Mouse (Mus musculus) thymus, postnatal 0 days (tissue): ENCODE data around the gene Rbfox1. TPM values are rescaled to one million over a fixed set of nuclear protein-coding genes. Genes with fewer than 3 reads are reported as not detected.
A peak's percentile ranks its signal among the peaks of the same experiment; 100 is the strongest.

Source experiments
- DNase-seq: peaks from one replicate; pipeline ENCODE4 v3.0.0-alpha.2; 2015; ENCODE audit warnings: low spot score
- polyA plus RNA-seq: library from polyadenylated mRNA; unstranded; fragments of >200 nt; fragmentation: Nextera tagmentation; extraction: Ambion mirVana; gene quantifications from 2 replicates; pipeline ENCODE4 v1.2.1, GENCODE M21; 2015

Gene Rbfox1
- polyA plus RNA-seq, 1 experiment from 2014 or later, result 3.2 TPM

DNA sequence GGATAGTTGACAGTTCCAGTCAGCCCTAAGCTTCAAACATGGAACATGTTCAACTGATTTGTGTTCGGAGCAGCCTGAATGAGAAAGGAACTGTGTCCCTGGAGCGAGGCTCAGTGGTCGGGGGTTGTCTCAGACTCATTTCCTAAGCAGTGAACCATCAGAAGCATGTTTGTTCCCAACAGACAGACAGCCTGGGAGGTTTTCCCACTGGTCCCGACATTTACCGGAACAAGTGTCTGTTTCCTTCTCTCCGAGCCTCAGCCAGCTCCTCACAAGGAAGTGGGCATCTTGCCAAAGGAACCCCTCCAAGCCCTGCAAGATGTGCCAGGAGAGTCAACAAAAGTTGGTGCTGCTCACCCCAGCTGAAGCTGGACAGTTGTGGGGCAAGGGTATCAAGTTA, 1022.4 kb downstream of the Rbfox1 start:
- DNase-seq, result no peak

DNA sequence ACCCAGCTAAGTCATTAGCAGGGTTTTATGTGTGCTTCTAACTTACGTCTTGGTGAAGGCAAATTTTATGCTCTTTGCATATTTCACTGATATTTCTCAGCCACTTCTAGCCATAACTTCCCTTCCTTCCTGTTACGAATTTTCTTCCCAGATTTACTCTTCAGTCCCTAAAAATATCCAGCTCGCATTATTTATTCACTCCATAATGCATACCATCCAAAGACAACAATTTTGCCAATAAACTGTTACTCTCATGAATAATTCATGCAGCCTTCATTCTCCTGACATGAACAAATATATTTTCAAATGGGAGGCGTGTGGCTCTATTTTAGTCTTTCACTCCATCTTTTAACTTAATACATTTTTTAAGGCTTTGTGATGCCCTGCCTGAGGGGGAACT, 1029.4 kb downstream of the Rbfox1 start:
- DNase-seq, result no peak

DNA sequence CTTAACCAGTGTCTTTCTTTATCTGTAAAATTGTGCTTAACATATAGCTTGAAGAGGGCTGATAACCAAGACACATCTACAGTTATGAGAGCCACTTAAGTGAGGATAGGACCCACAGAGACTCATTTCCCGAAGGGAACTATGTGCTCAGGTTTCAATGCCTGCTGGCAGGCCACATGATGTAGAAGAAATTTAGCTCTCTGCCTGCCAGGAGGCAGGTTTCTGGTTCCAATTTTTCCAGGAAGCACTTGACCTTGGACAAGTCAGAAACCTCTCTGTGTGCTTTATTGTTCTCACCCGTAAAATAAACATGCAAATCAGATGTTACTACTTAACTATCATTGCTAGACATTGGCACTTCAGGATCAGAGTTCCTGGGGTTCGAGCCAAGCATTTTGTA, 1033.5 kb downstream of the Rbfox1 start:
- DNase-seq, result no peak

DNA sequence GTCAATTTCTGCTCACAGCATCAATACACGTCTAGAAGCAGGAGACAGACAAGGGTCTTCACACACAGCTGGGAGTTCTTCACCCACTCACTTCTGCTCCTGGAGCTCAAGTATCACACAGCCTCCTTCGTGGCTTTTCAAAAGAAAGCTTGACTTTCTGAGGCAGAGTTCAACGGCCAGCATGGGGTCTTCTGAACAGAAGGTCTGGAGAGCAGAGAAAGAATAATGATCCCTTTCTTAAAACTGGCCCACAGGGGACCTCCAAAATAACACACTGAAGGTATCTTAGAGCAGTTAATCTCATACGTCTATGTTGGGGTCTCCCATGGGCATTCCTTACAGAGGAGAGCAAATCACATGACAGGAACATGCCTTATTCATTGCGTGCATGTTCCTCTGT, 1034.5 kb downstream of the Rbfox1 start:
- no peak for DNase-seq

DNA sequence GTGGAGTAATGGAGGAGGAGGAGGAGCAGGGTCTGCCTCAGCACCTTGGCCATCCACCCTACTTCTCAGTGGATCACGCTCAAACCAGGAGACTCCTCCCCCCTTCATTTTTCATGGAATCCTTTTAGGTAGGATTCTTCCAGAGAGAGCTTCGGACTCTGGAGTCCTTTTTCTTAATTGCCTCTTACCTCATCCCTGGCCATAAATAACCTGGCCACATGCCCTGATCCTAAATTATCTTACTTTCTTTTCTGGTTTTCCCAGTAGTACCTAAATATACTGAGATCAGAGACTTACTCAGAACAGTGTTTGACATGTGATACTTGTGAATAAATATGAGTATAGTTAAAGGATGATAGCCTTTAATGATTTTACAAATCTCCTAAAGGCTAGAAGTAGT, 1042.5 kb downstream of the Rbfox1 start:
- DNase-seq, result no peak

DNA sequence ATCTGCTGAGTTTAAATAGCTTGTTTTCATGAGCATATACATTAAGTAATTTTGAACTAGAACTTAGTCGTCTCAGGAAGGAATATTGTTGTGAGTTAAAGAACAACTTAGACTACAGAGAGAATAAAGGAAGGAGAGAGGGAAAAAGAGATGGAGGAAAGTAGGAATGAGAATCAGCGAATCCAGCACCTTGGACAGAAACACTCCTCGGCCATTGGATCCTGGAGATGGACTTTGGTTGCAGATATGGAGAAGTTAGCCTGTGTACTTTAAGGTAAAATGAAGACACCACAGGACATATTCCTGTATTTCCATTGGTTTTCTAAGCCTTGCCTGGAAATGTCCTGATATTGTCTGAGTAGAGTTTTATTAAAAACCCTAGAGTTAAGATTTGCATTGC, 1045.6 kb downstream of the Rbfox1 start:
- no peak for DNase-seq

DNA sequence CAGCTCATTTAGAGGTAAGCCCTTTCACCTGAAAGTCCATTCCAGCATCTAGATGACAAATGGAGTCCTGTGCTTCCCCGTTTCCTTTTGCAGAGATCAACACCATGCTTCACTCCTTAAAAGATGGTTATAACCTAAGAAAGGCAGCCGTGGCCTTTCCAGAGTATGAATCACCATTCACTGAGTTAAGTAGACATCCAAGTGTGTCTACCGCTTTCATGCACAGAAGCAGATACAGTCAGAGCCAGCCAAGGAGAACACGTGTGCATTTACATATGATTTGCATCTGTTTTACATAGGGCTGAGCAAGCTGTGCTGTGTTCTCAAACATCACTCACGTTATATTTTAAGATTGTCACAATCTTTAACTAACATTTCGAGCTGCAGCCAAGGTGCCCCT, 1061.0 kb downstream of the Rbfox1 start:
- DNase-seq, result no peak

DNA sequence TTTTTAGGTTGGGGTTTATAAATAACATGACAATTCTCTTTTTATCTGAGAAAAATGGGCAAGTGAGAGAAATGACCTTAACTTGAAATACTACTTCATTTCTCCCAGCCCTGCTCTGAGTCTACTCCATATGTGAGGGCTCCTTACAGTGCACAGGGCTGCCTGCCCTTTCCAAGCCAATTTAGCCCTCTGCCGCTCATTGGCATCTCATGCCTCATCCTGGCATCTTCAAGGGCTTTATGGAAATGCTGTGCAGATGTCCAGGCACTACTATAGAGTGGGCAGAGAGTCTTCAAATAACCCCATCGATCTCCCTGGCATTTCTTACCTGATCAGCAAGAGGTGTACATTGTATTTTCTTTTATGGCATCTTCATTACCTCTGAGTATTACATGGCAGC, 1064.5 kb downstream of the Rbfox1 start:
- no peak for DNase-seq

DNA sequence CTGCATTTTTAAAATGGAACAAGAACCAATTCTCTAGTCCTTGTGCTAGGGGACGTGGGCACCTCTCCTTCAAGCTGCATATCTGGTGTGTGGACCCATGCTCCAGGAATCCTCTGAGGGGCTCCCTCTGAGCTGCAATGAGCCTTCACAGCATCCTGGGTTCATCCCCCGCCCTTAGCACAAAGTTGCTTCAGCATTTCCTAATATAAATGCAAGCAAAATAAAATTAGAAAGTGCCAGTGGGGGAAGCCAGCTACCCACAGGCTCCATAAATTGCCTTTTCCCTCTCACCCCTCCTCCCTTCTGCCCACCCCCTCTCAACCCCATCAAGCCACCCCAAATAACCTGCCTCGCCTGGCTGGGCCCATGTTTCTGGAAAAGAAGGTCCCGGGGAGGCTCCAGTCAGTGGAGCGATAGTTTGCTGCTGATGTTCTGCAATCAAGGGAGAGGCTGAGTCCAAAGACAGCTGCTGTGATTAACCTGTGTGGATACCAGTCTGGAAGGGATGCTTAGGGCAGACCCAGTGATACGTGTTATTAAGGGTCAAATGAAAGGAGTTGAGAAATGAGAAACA, 1070.0 kb downstream of the Rbfox1 start:
- DNase-seq, result no peak

DNA sequence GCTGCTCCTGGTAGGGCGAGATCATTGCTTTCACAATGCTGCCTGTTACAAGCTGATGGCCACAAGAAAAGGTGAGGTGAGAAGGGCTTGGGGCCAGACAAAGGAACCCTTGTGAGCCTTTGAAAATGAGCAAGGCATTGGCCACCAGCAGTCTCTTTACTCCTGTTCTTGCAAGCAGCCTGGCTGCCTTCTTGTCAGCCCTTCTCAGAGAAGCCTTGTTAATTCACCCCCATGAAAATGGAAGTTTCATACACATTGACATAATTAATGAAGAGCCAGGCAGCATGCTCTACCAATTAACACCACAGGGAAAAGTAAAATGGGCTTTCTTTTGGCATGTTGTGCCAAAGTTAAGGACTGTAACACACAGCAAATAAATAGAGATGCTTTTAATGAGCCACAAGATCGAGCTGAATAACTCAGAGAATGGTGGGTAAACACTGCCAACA, 1076.8 kb downstream of the Rbfox1 start:
- no peak for DNase-seq

DNA sequence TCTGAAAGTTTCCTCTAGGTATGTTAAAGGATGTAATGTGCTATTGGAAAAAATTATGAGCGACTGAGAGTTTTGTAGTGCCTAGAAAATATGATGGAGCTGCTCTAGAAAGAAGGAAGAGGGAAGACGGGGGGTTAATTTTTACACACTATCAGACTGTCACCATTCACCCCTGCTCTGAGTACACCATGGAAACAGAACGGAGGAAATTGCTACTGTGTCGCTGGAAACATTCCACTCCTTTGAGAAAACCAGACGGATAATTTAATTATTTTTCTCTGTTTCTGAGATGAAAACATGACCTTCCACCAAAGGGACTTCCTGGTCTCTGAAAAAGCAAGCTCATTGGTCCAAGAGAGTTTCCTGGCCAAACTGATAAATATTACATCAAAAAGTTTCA, 1077.4 kb downstream of the Rbfox1 start:
- no peak for DNase-seq

DNA sequence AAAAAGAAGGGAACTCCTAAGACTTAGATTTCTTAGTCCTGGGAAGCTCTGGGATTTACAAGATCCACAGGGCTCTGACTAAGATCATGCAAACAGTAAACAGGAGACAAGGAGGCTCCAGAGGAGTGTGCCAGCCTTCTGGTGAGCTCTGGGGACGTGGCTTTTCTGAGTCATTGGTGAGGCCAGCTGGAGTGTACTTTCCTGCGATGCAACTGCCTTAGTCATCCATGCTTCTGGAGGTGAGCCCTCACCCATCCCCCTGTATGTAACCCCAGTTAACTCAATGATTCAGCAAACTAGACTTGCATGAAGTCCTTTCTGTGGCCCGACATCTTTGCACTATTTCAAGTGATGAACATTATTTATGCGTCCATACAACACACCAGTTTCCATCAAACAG, 1078.4 kb downstream of the Rbfox1 start:
- no peak for DNase-seq

DNA sequence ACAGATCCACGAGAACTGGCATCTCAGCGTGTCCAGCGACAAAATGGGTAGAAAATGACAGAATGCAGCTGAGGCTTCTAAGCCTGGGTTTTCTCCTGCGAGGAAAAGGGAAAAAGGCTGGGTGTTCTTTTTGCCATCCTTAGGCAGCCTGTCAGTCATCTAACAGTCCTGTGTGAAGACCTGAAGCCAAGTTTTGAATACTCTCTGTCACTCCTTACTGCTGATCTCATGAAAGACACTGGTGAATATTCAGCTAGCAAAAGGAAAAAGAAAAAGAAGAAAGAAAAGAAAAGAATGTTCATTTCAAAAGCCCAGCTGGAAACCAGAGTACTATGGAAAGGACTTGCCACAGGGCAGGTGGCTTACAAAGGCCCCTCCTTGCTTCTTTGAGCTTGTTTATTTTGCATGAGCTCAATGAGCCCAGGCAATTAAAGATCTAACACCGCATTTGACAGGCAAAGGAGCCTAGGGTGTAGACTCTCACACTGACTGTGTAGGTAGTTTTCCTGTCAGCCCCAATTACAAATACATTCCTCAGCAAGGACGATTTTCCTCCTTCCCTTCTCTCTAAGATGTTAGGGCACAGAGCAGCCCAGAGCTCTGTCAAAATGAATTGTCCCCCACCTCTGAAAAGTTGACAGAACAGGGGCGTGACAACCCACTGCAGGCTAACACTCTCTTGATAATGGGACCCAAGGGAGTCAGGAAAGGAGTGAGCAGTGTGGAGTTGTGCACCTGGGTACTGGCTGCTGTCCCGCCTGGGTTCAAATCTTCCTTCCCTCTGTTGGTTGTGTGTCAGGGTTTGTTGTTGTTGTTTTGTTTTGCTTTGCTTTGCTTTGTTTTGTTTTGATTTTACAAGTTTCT, 1079.8 kb downstream of the Rbfox1 start:
- DNase-seq, result no peak

DNA sequence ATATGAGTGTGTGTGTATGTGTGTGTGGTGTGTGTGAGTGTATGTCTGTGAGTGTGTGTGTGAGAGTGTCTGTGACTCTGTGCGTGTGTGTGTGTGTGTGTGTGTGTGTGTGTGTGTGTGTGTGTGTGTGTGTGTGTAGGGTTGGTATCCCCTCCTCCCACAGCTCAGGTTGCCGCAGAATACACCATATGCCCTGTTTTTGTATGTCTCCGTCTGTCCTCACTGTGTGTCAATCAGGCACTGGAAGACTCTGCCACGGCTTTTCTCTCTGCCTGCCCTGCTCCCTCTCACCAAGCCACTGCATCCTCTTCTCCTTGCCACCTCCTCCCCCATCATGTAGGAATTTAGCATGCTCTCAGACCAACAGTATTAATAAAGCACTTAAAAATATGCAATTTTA, 1084.8 kb downstream of the Rbfox1 start:
- DNase-seq, result no peak

DNA sequence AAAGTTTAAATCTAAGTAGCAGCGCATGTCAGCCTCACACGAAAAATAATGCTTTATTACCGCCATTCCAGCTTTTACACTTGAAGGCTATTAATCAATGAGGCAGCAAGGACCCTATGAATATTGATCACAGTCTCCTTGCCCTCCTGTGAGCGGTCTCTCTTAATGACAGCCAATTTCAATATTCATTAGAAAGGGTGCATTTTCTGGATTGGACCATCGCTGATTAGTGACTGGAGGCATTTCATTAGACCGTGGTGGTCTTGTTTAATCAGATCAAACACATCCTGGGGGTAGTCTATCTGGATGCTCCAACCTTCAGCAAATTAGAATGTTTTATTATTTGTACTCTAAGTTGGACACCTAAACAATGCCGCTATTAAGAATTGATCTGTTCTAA, 1091.2 kb downstream of the Rbfox1 start:
- DNase-seq, result no peak

DNA sequence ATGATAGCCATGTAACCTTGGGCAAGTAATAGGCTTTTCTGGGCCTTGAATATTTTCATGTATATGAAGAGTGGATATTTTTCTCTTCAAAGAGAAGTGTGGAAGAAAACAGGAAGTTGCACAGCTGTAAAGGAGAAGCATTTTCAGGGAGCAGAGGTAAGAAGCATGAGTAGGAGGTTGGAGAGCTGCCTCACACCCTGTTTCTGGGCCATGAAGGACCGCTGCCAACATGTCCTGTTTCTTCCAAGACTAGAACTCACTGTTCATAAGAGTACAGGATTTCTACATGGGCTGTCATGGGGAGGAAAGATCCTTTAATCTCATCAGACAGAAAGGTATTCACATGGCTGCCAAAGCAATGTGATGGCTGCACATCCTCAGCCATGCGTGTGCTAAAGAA, 1098.8 kb downstream of the Rbfox1 start:
- DNase-seq, result no peak

DNA sequence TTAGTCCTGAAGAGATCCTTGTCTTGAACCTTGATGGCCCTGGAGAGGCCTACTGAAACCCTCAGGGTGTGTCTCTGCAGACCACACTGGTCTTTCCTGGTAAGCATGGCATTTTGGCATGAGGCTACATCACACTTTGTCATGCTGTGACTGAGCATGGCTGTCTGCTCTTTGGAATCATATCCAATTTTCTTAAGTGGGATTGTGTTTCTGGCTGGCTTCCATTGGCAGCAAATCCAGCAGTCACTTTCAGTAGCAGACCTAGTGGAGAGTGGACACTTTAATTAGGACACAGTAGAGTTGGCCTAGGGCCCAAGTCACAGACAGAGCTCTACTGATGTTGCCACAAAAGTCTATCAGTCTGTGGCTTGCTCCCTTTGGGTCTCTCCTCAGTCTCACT, 1100.9 kb downstream of the Rbfox1 start:
- DNase-seq, result no peak

DNA sequence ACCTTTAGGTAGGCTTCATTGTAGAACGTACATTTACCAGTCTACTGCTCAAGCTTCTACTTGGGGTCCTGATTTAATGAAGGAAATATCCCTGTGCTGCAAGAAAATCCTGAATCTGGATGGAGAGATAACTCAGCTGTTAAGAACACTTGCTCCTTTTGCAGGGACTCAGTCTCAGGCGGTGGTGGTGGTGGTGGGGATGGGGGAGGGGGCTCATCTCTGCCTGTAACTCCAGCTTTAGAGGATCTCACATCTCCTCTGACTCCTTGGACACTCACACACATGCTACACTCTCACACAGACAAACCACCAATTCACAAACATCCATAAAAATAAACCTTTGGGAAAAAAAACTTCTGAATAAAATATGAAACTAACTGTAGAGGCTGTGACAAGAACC, 1101.3 kb downstream of the Rbfox1 start:
- DNase-seq, result no peak

DNA sequence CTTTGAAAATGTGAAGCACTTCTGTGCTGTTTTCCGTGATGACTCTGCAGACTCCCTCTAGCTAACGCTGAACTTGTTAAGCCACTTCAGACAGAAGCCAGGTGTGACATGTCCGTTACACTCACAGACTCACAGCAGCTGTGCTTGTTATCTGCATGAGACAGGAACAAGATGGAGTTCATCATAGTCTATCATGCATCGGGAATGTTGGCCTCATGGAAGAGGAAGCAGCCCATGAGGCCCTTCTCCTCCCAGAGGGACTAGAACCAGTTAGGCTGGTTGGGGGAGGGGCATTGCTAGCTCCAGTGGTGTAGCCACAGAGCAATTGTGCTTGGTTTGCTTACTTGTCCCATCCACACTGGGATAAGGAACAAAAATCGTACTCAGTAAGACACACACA, 1107.1 kb downstream of the Rbfox1 start:
- peak; percentile 2 for DNase-seq

DNA sequence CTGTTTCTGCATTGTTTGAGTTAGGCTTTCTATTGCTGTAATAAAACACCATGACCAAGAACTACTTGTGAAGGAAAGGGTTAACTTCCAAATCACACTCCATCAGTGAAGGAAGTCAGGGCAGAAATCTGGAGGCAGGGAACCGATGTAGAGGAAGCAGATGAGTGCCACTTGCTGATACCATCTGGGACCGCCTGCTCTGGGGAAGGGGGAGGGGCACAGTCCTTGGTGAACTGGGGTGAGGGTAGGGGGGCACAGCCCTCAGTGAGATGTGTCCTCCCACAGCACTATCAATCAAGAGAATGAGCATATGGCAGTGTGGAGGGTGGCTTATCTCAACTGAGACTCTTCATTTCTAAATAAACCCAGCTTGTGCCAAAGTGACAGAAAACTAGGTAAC, 1108.0 kb downstream of the Rbfox1 start:
- DNase-seq, result no peak

DNA sequence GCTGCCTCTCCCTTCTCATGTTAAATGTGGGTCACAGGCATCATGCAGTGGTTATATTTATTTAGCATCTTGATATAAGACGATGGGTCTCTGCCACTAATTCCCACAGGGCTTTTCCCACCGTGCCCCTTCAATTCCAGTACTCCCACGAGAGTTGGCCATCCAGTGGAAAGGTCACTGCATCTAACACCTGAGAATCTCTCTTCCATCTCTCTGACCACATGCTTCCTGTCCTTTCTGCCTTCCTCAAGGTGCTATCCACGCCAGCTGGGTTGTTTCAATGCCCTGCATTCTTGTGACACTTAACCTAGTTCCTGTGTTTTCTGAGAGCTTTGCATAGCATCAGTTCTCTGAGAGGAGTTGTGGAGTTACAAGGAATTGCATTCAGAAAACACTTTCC, 1112.0 kb downstream of the Rbfox1 start:
- DNase-seq, result no peak

DNA sequence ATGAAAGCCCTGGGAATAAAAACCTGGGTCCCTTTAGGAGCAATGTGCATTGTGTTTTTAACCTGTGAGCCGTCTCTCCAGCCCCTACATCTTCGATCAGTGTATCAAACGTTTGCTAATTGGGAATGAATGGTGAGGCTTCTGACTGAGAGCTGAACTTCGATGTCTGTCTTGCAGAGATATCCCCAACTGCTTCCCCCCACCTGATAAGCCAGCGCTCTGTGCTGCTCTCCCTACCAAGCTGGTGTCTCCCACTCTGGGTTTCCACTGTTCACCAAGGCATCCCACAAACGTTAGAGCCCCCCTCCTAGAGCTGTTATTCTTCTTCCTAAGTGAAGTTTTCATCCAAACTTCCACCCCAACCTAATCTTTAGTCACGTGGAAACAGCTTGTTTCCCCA, 1112.7 kb downstream of the Rbfox1 start:
- DNase-seq, result no peak

DNA sequence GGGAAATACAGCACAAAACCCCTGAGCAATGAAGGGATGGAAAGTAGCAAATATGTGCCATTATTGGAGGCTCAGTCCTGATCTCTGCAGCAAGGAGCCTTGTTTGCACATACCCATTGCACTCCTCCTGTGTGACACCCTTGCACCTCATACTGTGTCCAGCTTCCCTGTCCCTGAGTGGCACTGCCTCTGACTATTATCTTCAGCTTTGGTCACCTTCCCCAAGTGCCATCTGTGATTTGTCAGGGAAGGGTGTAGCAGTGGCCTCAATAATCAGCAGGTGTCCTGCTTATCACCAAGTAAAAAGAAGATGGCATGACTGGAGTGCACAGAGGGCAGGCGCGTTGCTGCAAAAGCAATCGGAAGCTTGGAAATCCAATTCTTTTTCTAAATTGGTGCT, 1119.4 kb downstream of the Rbfox1 start:
- DNase-seq, result no peak
